Mouse (Mus musculus) kidney, adult 18-20 months (tissue): ENCODE measurements around the gene Tmem240.
"Not testable (repeated sequence)": the region's sequence is repeated elsewhere in the genome, so short reads cannot be mapped to it uniquely, and the experiment has no call there.

Experiments
- DNase-seq: peaks from one replicate; pipeline ENCODE4 v3.0.0; 2021

Tmem240 gene

DNA sequence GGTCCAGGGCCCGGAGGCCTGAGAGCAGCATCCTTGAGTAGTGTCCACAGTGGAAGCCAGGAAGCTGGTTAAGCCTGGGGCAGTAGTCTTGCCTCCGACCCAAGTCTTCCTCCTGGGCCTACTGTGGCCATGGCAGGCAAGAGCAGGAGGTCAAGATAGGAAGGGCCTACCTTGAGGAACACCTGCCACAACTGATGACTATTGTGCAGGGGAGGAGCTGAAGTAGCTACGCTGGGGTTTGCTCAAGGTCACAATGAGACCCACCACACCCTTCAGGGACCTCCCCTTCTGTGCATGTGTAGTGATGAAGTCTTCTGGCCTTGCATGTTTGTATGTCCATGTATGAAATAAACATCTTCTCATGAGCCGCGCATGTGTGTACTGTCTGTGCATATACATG, 1.2 kb downstream of the Tmem240 start:
- no peak for DNase-seq

GRCm38 (mm10) chr4:155736421-155736820, 1.8 kb downstream of the Tmem240 start:
- DNase-seq = no peak

- no peak for DNase-seq
Measured at GRCm38 (mm10) chr4:155738262-155738661, 3.7 kb downstream of the Tmem240 start.

DNA sequence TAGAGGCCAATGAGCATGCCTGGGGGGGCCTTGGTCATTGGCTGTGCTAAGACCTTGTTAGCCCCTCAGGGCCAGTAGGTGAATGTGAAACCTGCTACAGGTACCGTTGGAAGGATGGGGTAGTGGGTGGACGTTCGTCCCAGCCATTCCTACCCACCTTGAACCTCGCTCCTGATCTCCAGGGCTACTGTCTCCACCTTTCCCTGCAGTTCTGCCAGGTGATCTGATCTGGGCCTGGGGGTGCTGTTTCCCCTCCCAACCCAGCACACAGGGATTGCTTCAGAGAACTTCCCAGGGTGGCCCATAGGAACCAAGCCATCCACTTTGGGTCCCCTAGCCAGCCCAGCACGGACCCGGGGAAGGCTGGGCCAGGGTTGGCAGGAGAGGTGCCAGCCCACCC, 4.6 kb downstream of the Tmem240 start:
- DNase-seq = no peak

GRCm38 (mm10) chr4:155739741-155740636, 5.4 kb downstream of the Tmem240 start:
- peak; percentile 44 for DNase-seq

DNA sequence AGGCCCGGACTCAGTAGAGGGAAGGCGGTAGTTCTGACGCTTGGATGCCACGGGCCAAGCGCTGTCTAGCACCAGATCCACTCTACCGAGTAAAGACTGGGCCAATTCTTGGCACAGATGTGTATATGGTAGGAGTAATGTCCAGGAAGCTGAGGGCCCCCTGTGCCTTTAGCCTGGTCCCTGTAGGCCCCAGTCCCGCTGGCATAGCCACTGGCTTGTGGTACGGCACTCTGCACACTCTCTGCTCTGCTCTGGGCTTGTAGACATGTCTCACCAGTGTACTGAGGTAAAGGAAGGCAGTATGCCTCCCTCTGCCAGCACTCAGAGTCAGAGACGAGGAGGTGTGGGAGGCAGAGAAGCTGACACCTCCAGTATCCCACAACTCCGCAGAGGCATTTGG, 6.1 kb downstream of the Tmem240 start:
- DNase-seq = not testable (repeated sequence)

DNA sequence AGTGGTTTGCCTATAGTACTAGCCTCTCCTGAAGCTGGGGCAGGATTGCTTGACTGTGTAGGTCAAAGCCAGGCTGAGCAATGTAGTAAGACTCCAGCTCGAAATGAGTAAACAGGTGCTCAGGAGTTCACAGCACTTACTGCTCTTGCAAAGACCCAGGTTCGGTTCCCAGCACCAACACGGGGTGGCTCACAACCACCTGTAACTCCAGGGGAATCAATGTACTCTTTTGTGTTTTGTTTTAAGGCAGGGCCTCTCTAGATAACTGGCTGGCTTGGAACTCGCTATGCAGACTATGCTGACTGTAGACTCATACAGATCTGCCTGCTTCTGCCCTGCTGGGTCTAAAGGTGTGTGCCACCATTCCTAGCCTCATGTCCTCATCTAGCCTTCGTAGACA, 8.1 kb downstream of the Tmem240 start:
- no peak for DNase-seq

DNA sequence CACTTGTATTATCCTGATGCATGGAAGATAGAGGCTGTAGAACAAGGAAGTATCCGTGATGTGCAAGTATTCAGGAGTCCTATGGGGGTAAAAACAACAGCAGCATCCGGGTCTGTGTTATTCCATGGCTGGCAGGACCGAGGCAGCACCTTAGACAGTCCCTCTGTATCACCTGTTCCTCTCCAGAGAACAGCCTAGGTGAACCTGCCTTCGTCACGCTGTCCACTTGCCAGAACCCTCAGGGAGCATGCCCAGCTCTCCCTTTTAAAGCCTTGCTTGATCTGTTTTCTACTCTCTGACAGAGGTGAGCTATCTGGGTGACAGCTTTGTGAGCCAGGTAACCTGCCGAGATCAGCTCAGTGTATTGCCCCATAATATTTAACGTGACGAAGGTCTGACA, 9.9 kb downstream of the Tmem240 start:
- DNase-seq = no peak

- DNase-seq = no peak
Measured at GRCm38 (mm10) chr4:155745136-155745535, 10.5 kb downstream of the Tmem240 start.

DNA sequence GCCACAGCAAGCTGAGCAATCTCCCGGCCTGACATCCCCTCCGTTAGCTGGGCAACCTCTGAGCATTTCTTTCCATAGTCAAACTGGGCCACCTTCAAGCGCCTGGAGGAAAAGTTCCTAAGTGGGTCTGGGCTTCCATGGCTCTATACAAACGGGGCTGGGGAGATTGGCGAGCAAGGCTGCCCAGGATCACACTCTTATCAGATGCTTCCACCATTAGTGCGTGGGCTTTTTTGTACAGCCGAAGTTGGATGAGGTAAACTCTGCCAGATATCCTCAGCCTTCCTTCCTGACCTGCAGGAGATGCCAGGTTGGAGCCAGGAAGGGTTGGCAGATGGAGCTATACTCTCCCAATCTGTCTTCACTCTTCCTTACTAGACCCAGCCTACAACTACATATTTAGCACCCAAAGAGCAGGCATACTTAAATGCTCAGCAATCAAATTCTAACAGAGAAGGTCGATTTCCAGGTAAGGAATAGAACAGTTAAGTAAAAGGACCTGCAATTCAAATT, 11.5 kb downstream of the Tmem240 start:
- DNase-seq = no peak

GRCm38 (mm10) chr4:155746575-155747490, 12.2 kb downstream of the Tmem240 start:
- no peak for DNase-seq

DNA sequence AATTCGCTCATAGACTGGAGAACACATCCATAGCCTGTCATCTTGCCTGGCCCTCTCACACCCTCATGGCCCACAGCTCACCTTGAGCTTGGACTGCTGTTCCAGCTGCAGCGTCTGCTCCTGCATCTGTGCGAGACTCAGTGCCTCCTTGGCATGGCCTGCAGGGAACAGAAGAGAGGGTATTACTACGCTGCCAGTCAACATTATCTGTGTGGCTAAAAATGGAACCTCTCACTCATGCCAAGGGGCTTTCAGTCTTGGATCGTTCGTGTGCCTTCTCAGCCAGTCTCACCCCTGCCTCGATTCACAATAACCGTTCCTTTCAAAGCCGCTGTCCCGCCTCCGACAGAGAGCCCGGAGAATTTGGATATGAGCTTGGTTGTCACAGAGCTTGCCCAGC, 22.4 kb downstream of the Tmem240 start:
- DNase-seq = no peak

- DNase-seq = peak; percentile 27
Measured at GRCm38 (mm10) chr4:155759862-155760612, 25.4 kb downstream of the Tmem240 start.

DNA sequence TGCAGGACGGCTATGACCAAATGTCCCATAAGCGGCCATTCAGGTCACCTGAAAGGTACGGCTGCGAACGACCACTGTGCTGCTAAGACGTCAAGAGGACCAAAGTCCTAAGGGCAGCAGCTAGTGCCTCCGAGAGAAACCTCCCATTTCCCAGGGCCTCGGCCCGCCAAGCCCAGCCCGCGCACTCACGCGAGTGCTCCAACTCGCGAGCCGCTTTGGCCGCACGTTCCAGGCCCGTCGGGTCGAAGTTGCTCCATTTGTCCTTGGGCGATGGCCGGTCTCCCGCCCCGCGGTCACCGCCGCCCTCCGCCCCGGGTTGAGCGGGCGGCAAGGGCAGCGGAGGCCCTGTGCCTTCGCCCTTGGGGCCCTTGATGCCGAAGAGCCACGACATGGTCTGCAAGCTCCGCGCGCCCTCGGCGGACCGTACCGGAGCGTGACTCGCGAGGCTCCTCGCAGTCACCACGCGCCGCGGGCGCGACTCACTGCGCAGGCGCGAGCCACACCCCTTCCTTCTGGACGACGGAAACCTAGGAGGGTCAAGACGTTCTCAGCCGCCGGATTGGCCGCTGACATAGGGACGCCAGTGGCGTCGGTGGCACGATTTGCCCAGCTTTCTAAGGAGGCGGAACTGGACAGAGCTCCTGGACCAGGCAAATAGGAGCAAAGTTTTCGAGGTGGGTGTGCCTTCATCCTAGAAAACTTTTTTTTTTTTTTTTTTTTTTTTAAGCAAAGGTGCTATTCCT, 26.2 kb downstream of the Tmem240 start, which contains the start of gene Atad3a:
Gene Atad3a (minus strand): TSS at position 481 of the 743 bp plus-strand sequence.
- DNase-seq = peak; percentile 98

DNA sequence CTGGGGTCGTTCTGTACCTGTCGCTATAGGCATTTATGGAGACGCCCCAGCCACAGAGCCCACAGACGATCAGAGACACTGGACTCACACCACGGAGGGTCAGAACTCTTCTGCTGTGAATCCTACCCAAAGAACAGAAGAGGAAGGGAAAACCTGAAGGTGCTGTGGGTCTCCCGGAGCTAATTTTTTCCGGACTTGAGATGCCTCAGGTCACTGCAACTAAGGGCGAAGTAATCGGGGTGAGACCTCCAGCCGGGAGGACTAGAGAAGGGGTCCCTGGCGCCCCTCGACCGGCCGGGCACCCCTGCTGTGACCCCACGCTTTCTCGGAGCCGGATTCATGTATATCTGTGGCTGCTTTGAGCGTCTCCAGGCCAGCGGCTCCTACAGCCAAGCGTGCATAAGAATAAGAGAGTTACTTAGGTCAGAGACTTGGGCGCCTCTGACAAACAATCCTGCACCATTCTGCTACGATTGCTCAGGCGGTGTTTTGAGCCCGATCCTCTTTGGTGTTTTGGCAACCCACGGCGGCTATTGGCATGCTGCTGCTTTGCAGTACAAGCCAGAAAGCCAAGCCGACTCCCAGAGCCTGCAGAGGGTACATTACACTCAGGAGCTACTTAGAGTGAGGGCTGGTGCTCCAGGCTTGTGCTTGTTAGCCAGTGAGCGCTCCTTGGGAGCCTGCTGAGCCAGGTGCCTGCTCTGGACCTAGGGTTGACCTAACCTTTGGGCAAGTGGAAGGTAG, 26.9 kb downstream of the Tmem240 start:
- no peak for DNase-seq

DNA sequence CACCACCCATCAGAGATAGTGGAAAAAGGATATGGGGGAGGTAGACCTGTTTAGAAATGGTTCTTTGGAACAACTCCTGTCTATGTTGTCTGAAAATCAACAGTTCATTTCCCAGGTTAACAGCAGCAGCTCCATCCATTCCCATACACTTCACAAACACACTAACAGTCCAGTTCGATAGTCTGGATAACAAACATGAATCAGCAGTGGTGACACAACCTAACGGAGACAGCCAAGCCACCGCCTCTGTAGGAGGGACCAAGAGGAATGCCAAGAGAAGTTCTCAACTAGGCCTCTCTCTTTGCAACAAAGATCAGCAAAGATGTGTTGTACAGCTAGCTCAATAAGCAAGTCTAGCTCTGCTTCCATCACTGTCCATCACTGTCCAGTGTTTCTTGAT, 27.8 kb downstream of the Tmem240 start:
- DNase-seq = no peak

- DNase-seq = no peak
Measured at GRCm38 (mm10) chr4:155769496-155769879, 34.9 kb downstream of the Tmem240 start.

- DNase-seq = peak; percentile 95
Measured at GRCm38 (mm10) chr4:155769880-155770512, 35.4 kb downstream of the Tmem240 start.

- no peak for DNase-seq
Measured at GRCm38 (mm10) chr4:155770626-155771025, 36.0 kb downstream of the Tmem240 start.

DNA sequence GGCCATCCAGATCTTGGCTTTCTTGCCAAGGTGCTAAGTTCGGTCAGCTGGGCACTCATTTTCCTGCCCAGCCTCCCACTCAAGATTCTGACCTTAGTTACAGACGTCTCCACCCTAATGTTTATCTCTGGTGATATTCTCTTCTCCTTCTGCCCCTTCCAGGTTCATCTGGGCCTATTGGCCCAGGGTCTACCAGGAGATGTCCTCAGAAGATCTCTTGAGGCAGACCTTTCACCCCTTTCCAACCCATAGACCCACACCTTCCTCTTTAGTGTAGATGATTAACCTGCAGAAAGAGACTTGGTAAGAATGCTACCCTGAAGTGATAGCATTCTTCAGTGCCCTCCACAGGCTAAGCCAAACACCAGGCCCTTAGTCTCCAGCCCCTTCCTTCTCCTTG, 37.1 kb downstream of the Tmem240 start:
- DNase-seq = peak; percentile 51

- no peak for DNase-seq
Measured at GRCm38 (mm10) chr4:155772786-155773185, 38.2 kb downstream of the Tmem240 start.
